19 mouse cellular contexts compared by ENCODE assay signal in genomic region chr9:116990321-116990720, GRCm38 (mm10).
"Had no signal": no experiment of that assay in that cellular context is flagged by ENCODE, and none has a peak within 500 bp of the region (broad histone marks: within the 10 kb centered on the region; RNA-seq: fewer than 3 reads in every experiment).

No protein-coding gene starts in this region.

- H3K27me3 ChIP-seq: limb, embryonic 12.5 days; limb, embryonic 15.5 days; lung, embryonic 15.5 days; midbrain, embryonic 12.5 days; midbrain, embryonic 15.5 days; neural tube, embryonic 13.5 days had no signal

- H3K27ac ChIP-seq: left cerebral cortex, adult 2 months; limb, embryonic 12.5 days; limb, embryonic 15.5 days; liver, embryonic 14.5 days; lung, embryonic 15.5 days; midbrain, embryonic 12.5 days; midbrain, embryonic 15.5 days; neural tube, embryonic 13.5 days had no signal

- DNase-seq: kidney, adult 18-20 months; kidney, adult 9 months; kidney, postnatal 14 days; kidney, postnatal 4 days; layer of hippocampus, postnatal 36 days; liver, postnatal 0 days; lung, postnatal 14 days; lung, postnatal 4 days; retina, postnatal 1 day; thymus, postnatal 36 days had no signal

- H3K36me3 ChIP-seq: limb, embryonic 12.5 days; limb, embryonic 15.5 days; lung, embryonic 15.5 days; midbrain, embryonic 12.5 days; midbrain, embryonic 15.5 days; neural tube, embryonic 13.5 days had no signal

- H3K4me1 ChIP-seq: limb, embryonic 12.5 days; limb, embryonic 15.5 days; lung, embryonic 15.5 days; midbrain, embryonic 12.5 days; midbrain, embryonic 15.5 days; neural tube, embryonic 13.5 days had no signal

- H3K9me3 ChIP-seq: limb, embryonic 15.5 days; lung, embryonic 15.5 days; midbrain, embryonic 12.5 days; midbrain, embryonic 15.5 days; neural tube, embryonic 13.5 days had no signal

- H3K4me3 ChIP-seq: left cerebral cortex, adult 2 months; limb, embryonic 12.5 days; limb, embryonic 15.5 days; lung, embryonic 15.5 days; midbrain, embryonic 12.5 days; midbrain, embryonic 15.5 days; myocyte; neural tube, embryonic 13.5 days had no signal
